Mouse (Mus musculus) frontal cortex, postnatal 36 days (tissue): ENCODE measurements around the gene Rgl3.

Experiments used
- DNase-seq, 2 experiments: peaks; one replicate each; pipeline ENCODE4 v3.0.0; 2022; ENCODE audit warnings: low spot score in 2 of 2

Gene Rgl3

GRCm38 (mm10) chr9:21989230-21990110 is at the start of gene Rgl3:
Gene Rgl3 (minus strand): TSS chr9:21989446.
- no peak for DNase-seq

- no peak for DNase-seq
Observed at GRCm38 (mm10) chr9:22037826-22038225, 48.6 kb upstream of the Rgl3 start.

DNA sequence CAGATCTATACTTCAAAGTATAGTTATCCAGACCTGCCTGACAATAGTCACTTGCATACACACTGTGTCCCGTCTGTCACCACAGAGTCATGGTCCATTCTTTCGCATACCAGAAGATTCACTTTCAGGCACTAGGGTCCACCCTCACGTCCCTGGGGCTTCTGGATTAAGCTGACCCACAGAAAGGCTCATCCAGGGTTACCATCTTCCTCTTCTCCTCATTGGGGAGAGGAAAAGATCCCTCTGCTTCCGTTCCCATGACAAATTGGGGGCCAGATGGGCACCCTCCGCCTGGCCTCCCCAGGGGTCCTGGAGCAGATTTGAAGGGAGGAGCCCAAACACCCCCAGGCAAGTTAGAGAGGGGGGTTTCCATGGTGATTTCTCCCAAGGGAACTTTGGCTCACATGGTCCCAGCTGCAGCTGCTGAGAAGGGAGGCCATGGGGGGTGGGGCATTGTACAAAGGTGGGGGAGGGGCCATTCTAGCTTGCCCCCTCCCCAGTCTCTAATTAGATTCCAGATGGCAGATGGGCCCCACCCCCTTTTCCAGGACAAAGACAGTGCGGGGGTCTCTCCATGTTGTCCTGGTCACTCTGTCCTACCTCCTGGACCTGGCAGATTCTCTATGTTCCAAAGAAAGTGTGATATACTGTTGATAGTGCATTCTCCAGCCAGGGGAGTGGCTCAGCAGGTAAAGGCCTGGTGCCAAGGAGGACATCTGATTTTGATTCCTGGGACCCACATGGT is 46.2 kb upstream of the Rgl3 start:
- DNase-seq = no peak

DNA sequence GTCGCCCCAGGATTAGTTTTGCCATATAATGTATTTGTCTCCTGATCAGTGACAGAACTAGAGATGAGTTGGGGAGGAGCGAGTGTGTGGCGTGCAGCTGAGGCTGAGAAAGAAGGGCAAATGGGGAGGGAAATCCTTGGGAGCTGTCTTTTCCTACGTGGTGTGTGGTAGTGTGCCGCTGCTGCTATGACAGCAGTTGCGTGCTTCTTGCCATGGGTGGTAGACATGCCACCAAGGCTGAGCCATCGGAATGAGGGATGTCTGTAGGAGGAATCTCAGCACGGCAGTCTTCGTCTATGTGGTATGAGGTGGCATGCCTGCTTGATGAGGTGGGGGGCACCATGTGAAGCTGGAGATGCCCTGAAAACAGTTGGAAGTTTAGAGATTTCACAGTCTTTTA is 41.1 kb upstream of the Rgl3 start:
- DNase-seq = no peak

- no peak for DNase-seq
Observed at GRCm38 (mm10) chr9:22028467-22028866, 39.2 kb upstream of the Rgl3 start.

DNA sequence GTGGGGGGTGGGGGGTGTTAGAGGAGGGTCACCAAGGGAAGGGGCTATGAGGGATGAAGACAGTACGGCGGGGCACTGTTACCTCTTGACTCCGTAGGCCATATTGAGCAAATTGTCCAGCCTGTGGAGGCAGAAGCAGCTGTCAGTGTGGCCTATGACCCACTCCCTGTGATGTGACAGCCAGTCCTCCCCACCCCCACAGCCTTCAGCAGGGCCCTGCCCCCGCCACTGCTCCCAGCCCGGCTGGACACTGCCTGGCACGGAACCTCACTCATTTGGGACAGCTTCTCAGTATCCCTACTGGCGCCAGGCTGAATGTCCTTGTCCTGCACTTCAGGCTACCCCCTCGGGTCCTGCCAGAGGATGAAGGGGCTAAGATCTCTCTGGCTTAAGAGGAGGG is 35.3 kb upstream of the Rgl3 start:
- DNase-seq = no peak

GRCm38 (mm10) chr9:22017208-22017825 is 28.1 kb upstream of the Rgl3 start:
- DNase-seq = no peak

GRCm38 (mm10) chr9:22016245-22016644 is 27.0 kb upstream of the Rgl3 start:
- no peak for DNase-seq

DNA sequence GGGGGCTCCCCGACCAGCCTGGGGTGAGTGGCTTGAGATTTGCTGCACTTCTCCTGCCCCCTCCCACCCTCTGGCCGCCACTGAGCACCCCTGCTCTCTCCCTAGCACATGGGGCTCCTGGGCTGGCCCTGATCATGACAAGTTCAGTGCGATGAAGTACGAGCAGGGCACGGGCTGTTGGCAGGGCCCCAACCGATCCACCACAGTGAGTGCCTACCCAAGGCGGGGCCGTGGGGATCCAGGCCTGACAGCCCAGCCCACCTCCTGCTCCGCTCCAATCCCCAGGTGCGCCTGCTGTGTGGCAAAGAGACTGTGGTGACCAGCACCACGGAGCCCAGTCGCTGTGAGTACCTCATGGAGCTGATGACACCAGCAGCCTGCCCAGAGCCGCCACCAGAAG is 23.5 kb upstream of the Rgl3 start:
- no peak for DNase-seq

GRCm38 (mm10) chr9:22011055-22011454 is 21.8 kb upstream of the Rgl3 start:
- no peak for DNase-seq

DNA sequence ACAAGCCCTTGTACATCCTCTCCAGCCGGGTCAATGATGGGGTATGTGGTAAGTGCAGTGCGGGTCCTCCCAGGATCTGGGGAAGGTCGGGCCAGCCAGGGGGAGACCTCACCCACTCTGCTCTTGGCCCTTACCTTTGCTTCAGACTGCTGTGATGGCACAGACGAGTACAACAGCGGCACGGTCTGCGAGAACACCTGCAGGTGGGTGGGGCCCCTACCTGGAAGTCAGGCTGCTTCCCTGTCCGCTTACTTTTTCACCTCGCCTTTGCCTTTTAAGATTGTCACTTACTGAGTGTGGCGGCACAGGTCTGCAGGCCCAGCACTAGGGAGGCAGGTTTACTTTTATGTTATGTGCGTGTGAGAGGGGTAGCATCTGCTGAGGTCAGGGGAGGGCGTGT is 15.3 kb upstream of the Rgl3 start:
- DNase-seq = no peak

GRCm38 (mm10) chr9:22003163-22003554 is 13.9 kb upstream of the Rgl3 start:
- DNase-seq = no peak

GRCm38 (mm10) chr9:22002194-22003162 is 13.2 kb upstream of the Rgl3 start, which contains the start of the genes Ccdc151 and Prkcsh:
Gene Ccdc151 (minus strand): TSS chr9:22002634.
Gene Prkcsh (plus strand): TSS chr9:22002806.
- DNase-seq = peak; percentile 99

GRCm38 (mm10) chr9:22001633-22002032 is 12.4 kb upstream of the Rgl3 start:
- no peak for DNase-seq

GRCm38 (mm10) chr9:22000296-22000695 is 11.1 kb upstream of the Rgl3 start:
- no peak for DNase-seq

DNA sequence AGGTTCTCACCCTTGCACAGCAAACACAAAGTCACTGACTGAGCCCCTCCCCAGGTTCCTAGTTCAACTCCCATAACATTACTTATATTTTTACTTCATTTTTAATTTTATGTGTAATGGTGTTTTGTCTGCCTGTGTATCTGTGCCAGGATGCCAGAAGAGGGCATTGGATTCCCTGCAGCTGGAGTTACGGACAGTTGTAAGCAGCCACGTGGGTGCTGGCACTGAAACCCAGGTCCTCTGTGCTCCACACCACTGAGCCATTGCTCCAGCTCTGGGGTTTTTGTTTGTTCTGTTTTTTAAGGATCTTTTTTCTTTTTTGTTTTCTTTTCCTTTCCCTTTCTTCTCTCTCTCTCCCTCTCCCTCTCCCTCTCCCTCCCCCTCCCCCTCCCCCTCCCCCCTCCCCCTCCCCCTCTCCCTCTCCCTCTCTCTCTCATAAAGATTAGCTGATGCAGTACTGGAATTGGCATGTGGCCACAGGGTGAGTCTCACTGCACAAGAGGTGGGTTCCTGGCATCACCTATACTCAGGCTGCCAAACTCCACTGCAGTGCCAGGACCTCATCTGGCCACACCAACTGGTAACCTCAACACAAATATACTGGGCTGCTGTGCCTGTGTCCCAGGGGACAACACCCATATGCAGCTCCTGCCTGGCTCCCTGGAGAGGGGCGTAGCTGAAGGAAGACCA is 7.1 kb upstream of the Rgl3 start:
- DNase-seq = no peak

DNA sequence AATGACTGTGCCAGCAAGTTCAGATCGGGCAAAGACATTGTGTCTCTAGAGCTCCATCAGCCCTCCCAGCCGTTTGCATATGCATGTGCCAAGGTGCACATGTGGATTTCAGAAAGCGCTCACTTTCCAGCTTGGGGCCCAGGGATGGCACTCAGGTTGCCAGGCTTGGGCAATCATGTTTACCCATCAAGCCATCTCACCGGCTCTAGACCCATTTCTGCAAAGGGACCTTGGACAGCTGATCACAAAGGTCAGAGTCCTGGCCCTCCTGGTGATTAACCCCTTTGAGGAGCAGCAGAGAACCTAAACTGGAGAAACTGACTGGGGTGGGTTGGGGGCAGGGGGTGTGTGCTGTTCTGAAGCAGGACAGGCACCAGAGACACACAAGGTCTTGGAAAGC is 3.0 kb upstream of the Rgl3 start:
- DNase-seq = no peak

- DNase-seq = no peak
Observed at GRCm38 (mm10) chr9:21988421-21989101, 685 bp downstream of the Rgl3 start.

GRCm38 (mm10) chr9:21987592-21988342 is 1.5 kb downstream of the Rgl3 start:
- DNase-seq = no peak
